ENCODE assay signal across 8 mouse cellular contexts in genomic region chr17:46161710-46162109, GRCm38 (mm10). TPM values are rescaled to one million over a fixed set of nuclear protein-coding genes. Genes with fewer than 3 reads are reported as not detected.
DNase-seq lines count a peak whose midpoint lies in the region; ATAC-seq lines count a peak whose summit lies in the region.

No protein-coding gene starts in this region.

- WGBS in kidney, embryonic 16.5 days, result 42% methylated on average over 9 of the region's 9 CpGs
- WGBS in hindbrain, embryonic 14.5 days, result 48% methylated on average over 9 of the region's 9 CpGs
- 47% methylated on average over 9 of the region's 9 CpGs for WGBS in midbrain, embryonic 15.5 days

- no peak for DNase-seq in kidney, postnatal 25 days
- DNase-seq in hindbrain, embryonic 14.5 days (ENCODE audit: low spot score), result no peak
- DNase-seq in layer of hippocampus, adult 9-10 months (ENCODE audit: low spot score), result no peak
- DNase-seq in right cerebral cortex, postnatal 25 days, result no peak
- DNase-seq in cerebellum, postnatal 14 days, result no peak

- H3K4me1 ChIP-seq in kidney, embryonic 16.5 days (ENCODE audit: insufficient read depth, low read length), result peaks cover 26% of the 10 kb centered on the region
- H3K4me1 ChIP-seq in brown adipose tissue, adult 24 weeks (ENCODE audit: control insufficient read depth, insufficient read depth, insufficient read length, low read length), result peaks cover 16% of the 10 kb centered on the region
- peaks cover 12% of the 10 kb centered on the region for H3K4me1 ChIP-seq in hindbrain, embryonic 14.5 days (replicated peaks; ENCODE audit: control insufficient read depth, insufficient read depth, low read length)
- H3K4me1 ChIP-seq in midbrain, embryonic 15.5 days, result peaks cover 26% of the 10 kb centered on the region

- H3K9me3 ChIP-seq in kidney, embryonic 16.5 days (ENCODE audit: low read length), result no peaks in the 10 kb centered on the region
- H3K9me3 ChIP-seq in hindbrain, embryonic 14.5 days (ENCODE audit: control insufficient read depth, low read length), result no peaks in the 10 kb centered on the region
- H3K9me3 ChIP-seq in midbrain, embryonic 15.5 days, result no peaks in the 10 kb centered on the region

- H3K27me3 ChIP-seq in kidney, embryonic 16.5 days (ENCODE audit: insufficient read depth, low read length), result no peaks in the 10 kb centered on the region
- H3K27me3 ChIP-seq in hindbrain, embryonic 14.5 days (ENCODE audit: control insufficient read depth, insufficient read depth, low read length), result no peaks in the 10 kb centered on the region
- H3K27me3 ChIP-seq in midbrain, embryonic 15.5 days (replicated peaks), result no peaks in the 10 kb centered on the region

- peak overlapping the region; percentile 83 for H3K27ac ChIP-seq in kidney, embryonic 16.5 days (ENCODE audit: low read length)
- peak overlapping the region; percentile 83 for H3K27ac ChIP-seq in brown adipose tissue, adult 24 weeks (replicated peaks; ENCODE audit: low read depth, low read length)
- no peak overlapping the region for H3K27ac ChIP-seq in hindbrain, embryonic 14.5 days
- peak overlapping the region; percentile 80; the same call in 1 of the 2 replicates for H3K27ac ChIP-seq in midbrain, embryonic 15.5 days

- peak overlapping the region; percentile 75 for H3K4me2 ChIP-seq in kidney, embryonic 16.5 days (replicated peaks; ENCODE audit: low read depth, low read length)
- H3K4me2 ChIP-seq in hindbrain, embryonic 14.5 days (replicated peaks), result peak overlapping the region; percentile 65
- peak overlapping the region; percentile 65 for H3K4me2 ChIP-seq in midbrain, embryonic 15.5 days

- peak overlapping the region; percentile 85 for H3K9ac ChIP-seq in kidney, embryonic 16.5 days (replicated peaks; ENCODE audit: low read length)
- peak overlapping the region; percentile 74 for H3K9ac ChIP-seq in hindbrain, embryonic 14.5 days
- H3K9ac ChIP-seq in midbrain, embryonic 15.5 days, result peak overlapping the region; percentile 85

- H3K4me3 ChIP-seq in kidney, embryonic 16.5 days (ENCODE audit: low read length), result peak overlapping the region; percentile 78
- H3K4me3 ChIP-seq in brown adipose tissue, adult 24 weeks (ENCODE audit: insufficient read depth, low read depth, low read length), result peak overlapping the region; percentile 83
- H3K4me3 ChIP-seq in hindbrain, embryonic 14.5 days (replicated peaks; ENCODE audit: low read length), result peak overlapping the region; percentile 73
- peak overlapping the region; percentile 90 for H3K4me3 ChIP-seq in midbrain, embryonic 15.5 days

- ATAC-seq in kidney, embryonic 16.5 days (ENCODE audit: low FRiP score, low TSS enrichment), result no peak
- no peak for ATAC-seq in hindbrain, embryonic 14.5 days (ENCODE audit: low FRiP score)
- ATAC-seq in midbrain, embryonic 15.5 days (replicated peaks), result no peak

- H3K36me3 ChIP-seq in kidney, embryonic 16.5 days (ENCODE audit: insufficient read depth, low read length), result peaks cover 31% of the 10 kb centered on the region
- H3K36me3 ChIP-seq in hindbrain, embryonic 14.5 days (replicated peaks; ENCODE audit: control insufficient read depth, insufficient read depth), result peaks cover 36% of the 10 kb centered on the region
- H3K36me3 ChIP-seq in midbrain, embryonic 15.5 days (replicated peaks), result peaks cover 21% of the 10 kb centered on the region

RNA-seq across cellular contexts. Expression of gene Gtpbp2, which starts 0.9 kb away (rescaled TPM):
- polyA plus RNA-seq in kidney, embryonic 16.5 days (2015; fragmentation: Nextera tagmentation; extraction: Ambion mirVana), result 44.8 and 51.2 TPM in 2 replicates
- polyA plus RNA-seq in brown adipose tissue, adult 24 weeks (2012; ENCODE audit: insufficient read depth, insufficient read length, missing spikeins), result 19.3 and 23.4 TPM in 2 replicates
- 25.7 and 29.9 TPM in 2 replicates for polyA plus RNA-seq in hindbrain, embryonic 14.5 days (2014; fragmentation: Nextera tagmentation; extraction: Ambion mirVana)
- 46.2 and 46.3 TPM in 2 replicates for polyA plus RNA-seq in midbrain, embryonic 15.5 days (2015; fragmentation: Nextera tagmentation; extraction: Ambion mirVana)

RNA-seq across cellular contexts. Expression of gene Mad2l1bp, which starts 8.4 kb away (rescaled TPM):
- 39.9 and 41.2 TPM in 2 replicates for polyA plus RNA-seq in kidney, embryonic 16.5 days (2015; fragmentation: Nextera tagmentation; extraction: Ambion mirVana)
- polyA plus RNA-seq in brown adipose tissue, adult 24 weeks (2012; ENCODE audit: insufficient read depth, insufficient read length, missing spikeins), result 4.2 and 4.9 TPM in 2 replicates
- polyA plus RNA-seq in hindbrain, embryonic 14.5 days (2014; fragmentation: Nextera tagmentation; extraction: Ambion mirVana), result 19.6 and 21.9 TPM in 2 replicates
- 21.3 and 24.8 TPM in 2 replicates for polyA plus RNA-seq in midbrain, embryonic 15.5 days (2015; fragmentation: Nextera tagmentation; extraction: Ambion mirVana)

RNA-seq across cellular contexts. Expression of gene Rsph9, which starts 17.7 kb away (rescaled TPM):
- polyA plus RNA-seq in kidney, embryonic 16.5 days (2015; fragmentation: Nextera tagmentation; extraction: Ambion mirVana), result 15.1 and 16.5 TPM in 2 replicates
- polyA plus RNA-seq in brown adipose tissue, adult 24 weeks (2012; ENCODE audit: insufficient read depth, insufficient read length, missing spikeins), result 1.3 TPM in 1 of 2 replicates, not detected in the other
- polyA plus RNA-seq in hindbrain, embryonic 14.5 days (2014; fragmentation: Nextera tagmentation; extraction: Ambion mirVana), result 50.3 and 52.5 TPM in 2 replicates
- 51.2 and 51.9 TPM in 2 replicates for polyA plus RNA-seq in midbrain, embryonic 15.5 days (2015; fragmentation: Nextera tagmentation; extraction: Ambion mirVana)

RNA-seq across cellular contexts. Expression of gene Polh, which starts 40.7 kb away (rescaled TPM):
- 13.3 and 16.8 TPM in 2 replicates for polyA plus RNA-seq in kidney, embryonic 16.5 days (2015; fragmentation: Nextera tagmentation; extraction: Ambion mirVana)
- polyA plus RNA-seq in brown adipose tissue, adult 24 weeks (2012; ENCODE audit: insufficient read depth, insufficient read length, missing spikeins), result 4.3 and 5.3 TPM in 2 replicates
- 5.5 and 6.4 TPM in 2 replicates for polyA plus RNA-seq in hindbrain, embryonic 14.5 days (2014; fragmentation: Nextera tagmentation; extraction: Ambion mirVana)
- 7.4 and 8.2 TPM in 2 replicates for polyA plus RNA-seq in midbrain, embryonic 15.5 days (2015; fragmentation: Nextera tagmentation; extraction: Ambion mirVana)

RNA-seq across cellular contexts. Expression of gene Xpo5, which starts 40.9 kb away (rescaled TPM):
- polyA plus RNA-seq in kidney, embryonic 16.5 days (2015; fragmentation: Nextera tagmentation; extraction: Ambion mirVana), result 45.5 and 49.5 TPM in 2 replicates
- 8.5 and 9.2 TPM in 2 replicates for polyA plus RNA-seq in brown adipose tissue, adult 24 weeks (2012; ENCODE audit: insufficient read depth, insufficient read length, missing spikeins)
- polyA plus RNA-seq in hindbrain, embryonic 14.5 days (2014; fragmentation: Nextera tagmentation; extraction: Ambion mirVana), result 43.4 and 44.4 TPM in 2 replicates
- polyA plus RNA-seq in midbrain, embryonic 15.5 days (2015; fragmentation: Nextera tagmentation; extraction: Ambion mirVana), result 40.4 and 41.0 TPM in 2 replicates
